Mouse (Mus musculus) thymus, adult 2 months (tissue): ENCODE results near the gene Tmem211. TPM values are rescaled to one million over a fixed set of nuclear protein-coding genes. Genes with fewer than 3 reads are reported as not detected.

ENCODE experiments used
- DNase-seq: peaks from one replicate; pipeline ENCODE4 v3.0.0; 2021
- H3K27ac ChIP-seq: fragments of 200-500 bp; 2 replicates; pipeline ENCODE4 v1.5.1; 2012; ENCODE audit warnings: low read length, control low read depth; ENCODE audit not compliant: control insufficient read depth, insufficient read depth
- H3K27me3 ChIP-seq: fragments of 200-500 bp; 2 replicates; pipeline ENCODE4 v1.6.1; 2012; ENCODE audit warnings: mild to moderate bottlenecking, low read length, moderate library complexity, mixed read lengths; ENCODE audit not compliant: control insufficient read depth, insufficient read depth
- H3K36me3 ChIP-seq: fragments of 200-500 bp; 2 replicates; pipeline ENCODE4 v1.6.1; 2012; ENCODE audit warnings: mild to moderate bottlenecking, low read length, moderate library complexity; ENCODE audit not compliant: control insufficient read depth, insufficient read depth
- H3K4me1 ChIP-seq: fragments of 200-500 bp; replicated peaks from 2 replicates; pipeline ENCODE4 v1.6.1; 2012; ENCODE audit warnings: low read length; ENCODE audit not compliant: control insufficient read depth, insufficient read depth
- H3K4me3 ChIP-seq: fragments of 200-500 bp; 2 replicates; pipeline ENCODE4 v1.5.1; 2012; ENCODE audit warnings: mild to moderate bottlenecking, low read length, control low read depth, moderate library complexity; ENCODE audit not compliant: control insufficient read depth, insufficient read depth
- CTCF ChIP-seq: fragments of 200-500 bp; IDR thresholded peaks from 2 replicates; pipeline ENCODE4 v1.5.1; 2012; ENCODE audit warnings: mild to moderate bottlenecking, control low read depth, low read length, moderate library complexity, borderline replicate concordance; ENCODE audit not compliant: control insufficient read depth, poor library complexity, insufficient read depth; ENCODE audit errors: extremely low read depth
- POLR2A ChIP-seq: fragments of 200-500 bp; IDR thresholded peaks from 2 replicates; pipeline ENCODE4 v1.6.1; 2012; ENCODE audit warnings: mild to moderate bottlenecking, low read length, control low read depth, moderate library complexity; ENCODE audit not compliant: control insufficient read depth, poor library complexity, insufficient read depth; ENCODE audit errors: extremely low read depth
- WGBS: fragments of 180-500 bp; shearing (Covaris S2); methylation state at CpG from one replicate; pipeline ENCODE4 v1.1.7; 2018; 5-methylcytosine and 5-hydroxymethylcytosine counted together
- polyA plus RNA-seq: library from polyadenylated mRNA; depleted of rRNA; stranded (reverse); fragments of >200 nt; gene quantifications from 2 replicates; pipeline ENCODE4 v1.2.3, GENCODE M21; 2012; rRNA removed

Gene Tmem211
- 0.10 TPM in 1 of 2 replicates, not detected in the other for polyA plus RNA-seq

- peak; percentile 34 for DNase-seq
- H3K4me1 ChIP-seq = no peaks in the 10 kb centered on the region
- H3K27me3 ChIP-seq = no peaks in the 10 kb centered on the region
- no peak for TF ChIP-seq POLR2A
- TF ChIP-seq CTCF = peak; percentile 87; the same call in 1 of the 2 replicates
- no peak within 1 kb of the TSS for H3K4me3 ChIP-seq
- WGBS = 3% methylated on average over 13 of the region's 13 CpGs
- no peak within 1 kb of the TSS for H3K27ac ChIP-seq
- H3K36me3 ChIP-seq = no peaks in the 10 kb centered on the region
These were observed at the start of gene Tmem211 for GRCm38 (mm10) chr5:113226632-113227102. TSS of gene Tmem211 (plus strand) at chr5:113226909.

GRCm38 (mm10) chr5:113179451-113179842, 47.3 kb upstream of the Tmem211 start:
- TF ChIP-seq CTCF (no peak), POLR2A (no peak)
- H3K4me1 ChIP-seq = peaks cover 8% of the 10 kb centered on the region
- no peak overlapping the region for H3K4me3 ChIP-seq
- H3K27ac ChIP-seq = no peak overlapping the region
- H3K27me3 ChIP-seq = no peaks in the 10 kb centered on the region
- no peaks in the 10 kb centered on the region for H3K36me3 ChIP-seq
- DNase-seq = no peak
- 38% methylated on average over 7 of the region's 9 CpGs for WGBS

- Histone ChIP-seq H3K36me3 (no peaks in the 10 kb centered on the region), H3K27me3 (no peaks in the 10 kb centered on the region), H3K27ac (peak overlapping the region; percentile 17; the same call in 1 of the 2 replicates), H3K4me3 (peak overlapping the region; percentile 33), H3K4me1 (peaks cover 8% of the 10 kb centered on the region)
- TF ChIP-seq CTCF (peak; percentile 58; the same call in 1 of the 2 replicates), POLR2A (no peak)
- 8% methylated on average over 30 of the region's 30 CpGs for WGBS
- DNase-seq = peak; percentile 62
These were observed 46.6 kb upstream of the Tmem211 start for GRCm38 (mm10) chr5:113179843-113180682.

GRCm38 (mm10) chr5:113180755-113181154, 46.0 kb upstream of the Tmem211 start:
- no peak overlapping the region for H3K27ac ChIP-seq
- no peaks in the 10 kb centered on the region for H3K36me3 ChIP-seq
- H3K4me1 ChIP-seq = peaks cover 8% of the 10 kb centered on the region
- no peaks in the 10 kb centered on the region for H3K27me3 ChIP-seq
- TF ChIP-seq CTCF (no peak), POLR2A (no peak)
- no peak for DNase-seq
- no peak overlapping the region for H3K4me3 ChIP-seq
- 80% methylated on average over 15 of the region's 15 CpGs for WGBS

- Histone ChIP-seq H3K4me3 (no peak overlapping the region), H3K4me1 (peaks cover 8% of the 10 kb centered on the region), H3K36me3 (no peaks in the 10 kb centered on the region), H3K27ac (no peak overlapping the region), H3K27me3 (no peaks in the 10 kb centered on the region)
- no peak for DNase-seq
- TF ChIP-seq CTCF (no peak), POLR2A (no peak)
- 39% methylated on average over 6 of the region's 6 CpGs for WGBS
These were observed 45.3 kb upstream of the Tmem211 start for GRCm38 (mm10) chr5:113181441-113181840.

- Histone ChIP-seq H3K27ac (no peak overlapping the region), H3K4me3 (no peak overlapping the region), H3K27me3 (no peaks in the 10 kb centered on the region), H3K4me1 (no peaks in the 10 kb centered on the region; the same call in 1 of the 2 replicates), H3K36me3 (no peaks in the 10 kb centered on the region)
- no peak for TF ChIP-seq POLR2A
- no peak for TF ChIP-seq CTCF
- 88% methylated on average over 14 of the region's 14 CpGs for WGBS
- DNase-seq = no peak
These were observed 36.2 kb upstream of the Tmem211 start for GRCm38 (mm10) chr5:113190558-113190957.
